Comparison of ENCODE assay signal across 1 mouse cellular context in the genomic region with DNA sequence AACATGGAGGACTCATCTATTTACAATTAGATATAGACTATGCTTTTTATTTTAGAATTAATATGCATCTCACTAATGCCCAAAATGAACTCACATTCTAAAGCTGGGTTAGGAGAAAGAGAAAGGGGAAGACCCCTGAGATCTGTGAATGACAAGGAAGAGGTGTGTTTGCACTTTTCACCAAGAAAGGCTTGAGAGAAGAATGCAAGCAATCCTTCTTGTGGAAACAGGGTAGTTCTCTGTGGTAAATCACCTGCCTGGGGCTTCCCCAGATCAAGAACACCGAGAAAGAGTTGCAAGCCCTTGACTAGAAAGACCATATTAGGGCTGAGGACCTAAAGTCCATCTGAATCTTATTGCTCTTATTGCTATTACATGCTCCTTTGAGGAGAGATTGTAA.
TF ChIP-seq lines count a peak whose summit lies in the region.

No protein-coding gene starts in this region.

TF ChIP-seq in CH12.LX, 34 proteins besides CTCF, POLR2A, EP300 and RAD21 (continued from another document):
- TF ChIP-seq TBP (conservative IDR thresholded peaks at IDR 0.05; ENCODE audit: low read depth, low read length) (0 out of 2 replicates have a peak, but pooled peaks have one; percentile 17), RCOR1 (conservative IDR thresholded peaks at IDR 0.05; ENCODE audit: low read depth, low read length) (peak; percentile 75), NELFE (IDR thresholded peaks at IDR 0.05; ENCODE audit: low read depth, low read length) (no peak)
TF ChIP-seq in CH12.LX: peak in this region for 13.
